Mouse (Mus musculus): ENCODE measurements at regions not wholly inside any gene's neighbourhood (a gene's known extent, or its start where the extent isn't known, plus 50 kb on each side); places are given as distances from the start of the nearest gene placed in this dataset.

DNA sequence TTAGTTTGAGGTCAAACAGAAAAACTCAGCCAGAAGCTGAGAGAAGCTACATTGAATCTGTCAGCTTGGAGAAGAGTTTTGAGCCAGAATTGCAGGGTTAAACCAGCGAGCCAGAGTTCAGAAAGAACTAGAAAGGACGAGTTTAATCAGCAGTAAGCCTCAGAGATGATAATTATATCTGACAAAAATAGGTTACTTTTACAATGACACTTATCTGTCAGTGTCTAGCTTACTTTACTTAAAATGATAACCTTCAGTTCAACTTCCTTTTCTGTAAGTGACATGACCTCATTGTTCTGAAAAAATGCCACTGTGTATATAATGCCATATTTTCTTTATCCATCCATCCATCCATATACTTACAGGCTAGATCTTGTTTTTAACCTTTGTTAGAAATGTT is 2143.1 kb downstream of the 9330182O14Rik start:
- TF ChIP-seq POLR2A (IDR thresholded peaks at IDR 0.05; ENCODE audit: borderline replicate concordance, extremely low read depth, insufficient read depth, insufficient read length), result no peak
- 88% methylated on average over 2 of the region's 2 CpGs for WGBS
- Histone ChIP-seq H3K4me2 (replicated peaks; ENCODE audit: low read depth, low read length, severe bottlenecking) (no peak overlapping the region), H3K27ac (replicated peaks; ENCODE audit: low read depth, low read length) (no peak overlapping the region), H3K36me3 (ENCODE audit: control insufficient read depth, insufficient read depth, low read length) (no peaks in the 10 kb centered on the region), H3K27me3 (ENCODE audit: control insufficient read depth, insufficient read depth, low read length) (no peaks in the 10 kb centered on the region), H3K9me3 (ENCODE audit: control insufficient read depth, low read length) (no peaks in the 10 kb centered on the region), H3K4me1 (ENCODE audit: control insufficient read depth, insufficient read depth, low read length) (no peaks in the 10 kb centered on the region), H3K9ac (ENCODE audit: low read depth, low read length, severe bottlenecking) (no peak overlapping the region), H3K4me3 (replicated peaks; ENCODE audit: low read length) (no peak overlapping the region)
- ATAC-seq (ENCODE audit: low FRiP score, low read depth) (no peak), DNase-seq (ENCODE audit: low spot score) (no peak)

DNA sequence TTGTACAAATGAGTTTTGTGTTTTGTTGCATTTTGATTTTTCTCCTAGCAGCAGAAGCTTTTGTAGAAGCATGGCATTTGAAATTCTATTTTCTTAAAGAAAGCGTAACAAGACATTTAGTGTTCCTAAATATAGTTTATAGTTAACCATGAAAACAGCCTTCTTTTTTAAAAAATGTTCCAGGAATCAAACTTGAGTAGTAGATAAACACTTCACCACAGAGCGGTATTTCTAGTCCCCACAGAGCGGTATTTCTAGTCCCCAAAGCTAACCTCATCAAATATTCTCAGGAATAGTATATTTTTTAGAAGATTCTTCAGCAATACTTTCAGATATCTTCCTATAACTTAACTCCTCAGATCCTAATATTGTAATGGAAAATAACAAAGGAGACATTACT is 2146.6 kb downstream of the 9330182O14Rik start:
- Histone ChIP-seq H3K27ac (replicated peaks; ENCODE audit: low read depth, low read length) (no peak overlapping the region), H3K9ac (ENCODE audit: low read depth, low read length, severe bottlenecking) (no peak overlapping the region), H3K4me3 (replicated peaks; ENCODE audit: low read length) (no peak overlapping the region), H3K4me2 (replicated peaks; ENCODE audit: low read depth, low read length, severe bottlenecking) (no peak overlapping the region), H3K9me3 (ENCODE audit: control insufficient read depth, low read length) (no peaks in the 10 kb centered on the region), H3K27me3 (ENCODE audit: control insufficient read depth, insufficient read depth, low read length) (no peaks in the 10 kb centered on the region), H3K36me3 (ENCODE audit: control insufficient read depth, insufficient read depth, low read length) (no peaks in the 10 kb centered on the region), H3K4me1 (ENCODE audit: control insufficient read depth, insufficient read depth, low read length) (no peaks in the 10 kb centered on the region)
- ATAC-seq (ENCODE audit: low FRiP score, low read depth) (no peak), DNase-seq (ENCODE audit: low spot score) (no peak)
- TF ChIP-seq POLR2A (IDR thresholded peaks at IDR 0.05; ENCODE audit: borderline replicate concordance, extremely low read depth, insufficient read depth, insufficient read length), result no peak
- WGBS, result 92% methylated on average over 3 of the region's 3 CpGs

DNA sequence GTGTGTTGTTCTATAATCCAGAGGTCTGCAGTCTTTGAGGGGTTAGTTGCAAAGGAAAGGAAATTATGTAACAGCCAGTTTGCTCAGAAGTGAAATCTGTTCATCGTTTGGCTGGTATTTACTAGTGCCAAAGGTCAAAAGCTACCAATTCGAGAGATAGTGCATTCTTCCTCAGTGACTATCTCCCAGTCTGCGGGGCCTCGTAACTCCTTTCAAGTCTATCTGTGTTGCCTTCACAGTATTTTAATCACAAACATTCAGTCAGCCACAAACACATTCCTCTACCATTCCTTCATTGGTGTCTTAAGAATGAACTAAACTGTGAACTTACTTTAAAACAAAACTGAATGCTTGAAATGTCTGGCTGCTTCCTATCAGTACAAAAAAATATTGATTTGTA is 2162.2 kb downstream of the 9330182O14Rik start:
- Histone ChIP-seq H3K9ac (ENCODE audit: low read depth, low read length, severe bottlenecking) (no peak overlapping the region), H3K4me1 (ENCODE audit: control insufficient read depth, insufficient read depth, low read length) (no peaks in the 10 kb centered on the region; the same call in 1 of the 2 replicates), H3K4me2 (replicated peaks; ENCODE audit: low read depth, low read length, severe bottlenecking) (no peak overlapping the region), H3K27me3 (ENCODE audit: control insufficient read depth, insufficient read depth, low read length) (no peaks in the 10 kb centered on the region), H3K4me3 (replicated peaks; ENCODE audit: low read length) (no peak overlapping the region), H3K9me3 (ENCODE audit: control insufficient read depth, low read length) (no peaks in the 10 kb centered on the region), H3K36me3 (ENCODE audit: control insufficient read depth, insufficient read depth, low read length) (no peaks in the 10 kb centered on the region), H3K27ac (replicated peaks; ENCODE audit: low read depth, low read length) (no peak overlapping the region)
- TF ChIP-seq POLR2A (IDR thresholded peaks at IDR 0.05; ENCODE audit: borderline replicate concordance, extremely low read depth, insufficient read depth, insufficient read length), result no peak
- DNase-seq (ENCODE audit: low spot score), result peak; percentile 13
- no peak for ATAC-seq (ENCODE audit: low FRiP score, low read depth)
- WGBS, result 14% methylated on average over 4 of the region's 4 CpGs

DNA sequence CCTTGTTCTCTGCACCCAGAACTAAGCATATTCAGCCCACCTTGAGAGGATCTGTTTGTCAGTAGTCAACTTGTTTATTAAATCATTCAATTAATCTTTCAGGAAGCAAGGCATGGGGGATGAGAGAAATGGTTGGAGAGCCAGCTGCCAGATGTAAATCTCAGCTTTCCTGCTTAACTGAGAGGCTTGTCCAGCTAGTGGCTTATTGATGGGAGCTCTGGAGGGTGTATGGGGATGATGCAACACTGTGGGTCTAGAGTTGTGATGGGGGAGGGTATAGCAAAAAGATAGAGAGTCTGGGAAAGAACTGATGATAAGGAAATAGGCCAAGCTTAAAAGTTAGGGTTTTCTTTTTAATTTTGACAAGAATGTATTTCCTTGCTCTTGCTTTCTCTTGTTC is 2163.3 kb downstream of the 9330182O14Rik start:
- Histone ChIP-seq H3K4me1 (ENCODE audit: control insufficient read depth, insufficient read depth, low read length) (no peaks in the 10 kb centered on the region; the same call in 1 of the 2 replicates), H3K36me3 (ENCODE audit: control insufficient read depth, insufficient read depth, low read length) (no peaks in the 10 kb centered on the region), H3K4me3 (replicated peaks; ENCODE audit: low read length) (no peak overlapping the region), H3K9me3 (ENCODE audit: control insufficient read depth, low read length) (no peaks in the 10 kb centered on the region), H3K27me3 (ENCODE audit: control insufficient read depth, insufficient read depth, low read length) (no peaks in the 10 kb centered on the region), H3K4me2 (replicated peaks; ENCODE audit: low read depth, low read length, severe bottlenecking) (no peak overlapping the region), H3K27ac (replicated peaks; ENCODE audit: low read depth, low read length) (no peak overlapping the region), H3K9ac (ENCODE audit: low read depth, low read length, severe bottlenecking) (no peak overlapping the region)
- TF ChIP-seq POLR2A (IDR thresholded peaks at IDR 0.05; ENCODE audit: borderline replicate concordance, extremely low read depth, insufficient read depth, insufficient read length), result no peak
- DNase-seq (ENCODE audit: low spot score), result no peak
- no peak for ATAC-seq (ENCODE audit: low FRiP score, low read depth)

DNA sequence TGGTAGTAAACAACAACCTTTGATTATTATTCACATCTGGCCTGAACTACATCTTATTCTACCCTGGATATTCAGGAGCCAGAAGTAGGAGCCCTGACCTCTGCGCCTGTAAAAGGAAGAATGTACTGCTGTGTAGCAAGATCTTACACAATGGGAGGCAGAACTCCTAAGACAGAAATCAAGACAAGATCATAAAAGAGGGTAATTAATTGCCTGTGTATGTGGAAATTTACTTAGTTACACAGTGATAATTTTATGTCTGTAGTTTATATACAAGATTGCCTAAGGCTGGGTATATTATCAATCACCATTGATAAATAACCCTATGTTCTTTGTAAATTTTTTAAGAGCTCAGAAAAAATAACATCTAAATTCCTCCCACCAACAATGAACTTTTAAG is 2167.8 kb downstream of the 9330182O14Rik start:
- Histone ChIP-seq H3K4me1 (ENCODE audit: control insufficient read depth, insufficient read depth, low read length) (peaks cover 8% of the 10 kb centered on the region; the same call in 1 of the 2 replicates), H3K4me3 (replicated peaks; ENCODE audit: low read length) (no peak overlapping the region), H3K4me2 (replicated peaks; ENCODE audit: low read depth, low read length, severe bottlenecking) (no peak overlapping the region), H3K36me3 (ENCODE audit: control insufficient read depth, insufficient read depth, low read length) (no peaks in the 10 kb centered on the region), H3K27me3 (ENCODE audit: control insufficient read depth, insufficient read depth, low read length) (no peaks in the 10 kb centered on the region), H3K9ac (ENCODE audit: low read depth, low read length, severe bottlenecking) (no peak overlapping the region), H3K27ac (replicated peaks; ENCODE audit: low read depth, low read length) (no peak overlapping the region), H3K9me3 (ENCODE audit: control insufficient read depth, low read length) (no peaks in the 10 kb centered on the region)
- TF ChIP-seq POLR2A (IDR thresholded peaks at IDR 0.05; ENCODE audit: borderline replicate concordance, extremely low read depth, insufficient read depth, insufficient read length), result no peak
- no peak for DNase-seq (ENCODE audit: low spot score)
- 56% methylated on average over 1 of the region's 1 CpGs for WGBS
- ATAC-seq (ENCODE audit: low FRiP score, low read depth), result no peak

DNA sequence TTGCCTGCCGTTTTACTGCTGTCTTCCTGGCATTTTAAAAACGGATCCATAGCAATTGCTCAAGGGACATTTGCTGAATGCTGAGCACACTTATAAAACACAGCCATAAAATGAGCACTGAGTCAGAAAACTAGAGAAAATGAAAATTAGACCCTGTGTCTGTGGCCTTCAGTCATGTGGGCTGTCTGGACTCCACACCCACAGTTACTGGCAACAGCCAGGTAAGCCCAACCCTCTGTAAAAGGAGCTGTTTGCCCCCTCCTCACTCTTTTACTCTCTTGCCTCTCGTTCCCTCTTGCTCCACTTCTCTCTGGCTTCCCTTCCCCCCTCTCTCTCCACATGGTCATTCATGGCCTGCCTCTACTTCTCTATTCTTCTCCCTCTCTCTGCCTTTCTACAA is 2169.9 kb downstream of the 9330182O14Rik start:
- Histone ChIP-seq H3K4me1 (ENCODE audit: control insufficient read depth, insufficient read depth, low read length) (peaks cover 8% of the 10 kb centered on the region; the same call in 1 of the 2 replicates), H3K36me3 (ENCODE audit: control insufficient read depth, insufficient read depth, low read length) (no peaks in the 10 kb centered on the region), H3K9me3 (ENCODE audit: control insufficient read depth, low read length) (no peaks in the 10 kb centered on the region), H3K27me3 (ENCODE audit: control insufficient read depth, insufficient read depth, low read length) (no peaks in the 10 kb centered on the region), H3K4me3 (replicated peaks; ENCODE audit: low read length) (no peak overlapping the region), H3K4me2 (replicated peaks; ENCODE audit: low read depth, low read length, severe bottlenecking) (no peak overlapping the region), H3K27ac (replicated peaks; ENCODE audit: low read depth, low read length) (no peak overlapping the region), H3K9ac (ENCODE audit: low read depth, low read length, severe bottlenecking) (no peak overlapping the region)
- ATAC-seq (ENCODE audit: low FRiP score, low read depth) (no peak), DNase-seq (ENCODE audit: low spot score) (peak; percentile 7)
- 18% methylated on average over 3 of the region's 3 CpGs for WGBS
- no peak for TF ChIP-seq POLR2A (IDR thresholded peaks at IDR 0.05; ENCODE audit: borderline replicate concordance, extremely low read depth, insufficient read depth, insufficient read length)

Measured in limb, embryonic 14.5 days (tissue).